Mouse (Mus musculus): ENCODE data around the gene Pxt1.

GRCm38 (mm10) chr17:28886266-28886665, 57.4 kb downstream of the Pxt1 start:
- TF ChIP-seq EP300 (IDR thresholded peaks at IDR 0.05; ENCODE audit: low read depth) (no peak), CTCF (IDR thresholded peaks at IDR 0.05; ENCODE audit: low read depth) (no peak)

All from heart, postnatal 0 days (tissue).